Comparison of ENCODE assay signal across 8 mouse cellular contexts in the genomic region with DNA sequence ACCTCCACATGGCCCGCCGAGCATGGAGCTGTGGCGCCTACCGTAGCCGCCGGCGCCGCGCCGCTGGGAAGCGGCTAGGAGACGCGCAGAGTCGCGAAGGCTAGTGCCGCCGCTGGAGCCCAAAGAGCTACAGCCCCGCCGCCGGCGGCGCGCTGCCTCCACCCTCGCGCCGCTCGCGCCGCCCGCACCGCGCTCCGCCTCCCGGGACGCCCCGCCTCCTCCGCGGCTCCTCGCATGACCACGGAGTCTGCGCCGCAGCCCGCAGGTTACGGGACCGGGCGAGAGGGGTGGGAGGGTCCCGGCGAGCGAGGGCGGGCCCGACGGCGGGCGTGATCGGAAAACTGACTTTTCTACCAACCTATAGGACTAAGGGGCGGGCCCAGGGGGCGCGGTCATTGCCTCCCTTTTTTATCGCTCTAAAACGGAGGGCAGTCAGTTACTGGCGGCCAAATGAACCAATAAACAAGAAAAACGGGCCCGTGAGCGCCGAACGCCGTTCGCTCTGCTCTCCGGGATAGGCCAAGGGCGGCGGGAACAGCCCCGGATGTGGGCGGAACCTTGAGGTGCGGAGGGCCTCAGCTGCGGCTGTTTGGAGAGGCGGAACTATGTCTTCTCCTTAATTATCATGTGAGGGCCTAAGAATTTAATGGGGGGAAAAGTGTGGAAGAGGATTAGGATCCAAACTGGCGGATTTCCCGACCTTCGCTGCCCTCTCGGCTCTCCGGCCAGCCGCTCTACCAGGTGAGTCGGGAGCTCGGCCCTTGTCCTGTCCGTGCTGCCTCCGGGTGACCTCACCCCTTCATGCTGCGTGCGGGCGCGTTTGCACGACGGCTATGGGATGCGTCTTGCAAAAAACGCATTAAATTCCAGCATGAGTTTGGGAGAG. TPM values are rescaled to one million over a fixed set of nuclear protein-coding genes. Genes with fewer than 3 reads are reported as not detected.
DNase-seq lines count a peak whose midpoint lies in the region; ATAC-seq lines count a peak whose summit lies in the region.

A gene (minus strand): TSS at position 210 of the 886 bp plus-strand sequence.
A gene (plus strand): TSS at position 277 of the 886 bp plus-strand sequence.

- H3K27me3 ChIP-seq in hindbrain, embryonic 16.5 days (replicated peaks; ENCODE audit: control insufficient read depth, insufficient read depth, low read length) = no peaks in the 10 kb centered on the region

- H3K4me3 ChIP-seq in hindbrain, embryonic 16.5 days (ENCODE audit: low read length) = peak within 1 kb of the TSS; percentile 88
- peak within 1 kb of the TSS; percentile 78 for H3K4me3 ChIP-seq in macrophage (ENCODE audit: inconsistent target)

- DNase-seq in WW6 (ENCODE audit: low read depth, low spot score) = peak; percentile 94
- peak; percentile 97 to 98 for DNase-seq in cerebellum, postnatal 4 days (ENCODE audit: low spot score in 2 of 2)
- peak; percentile 99 for DNase-seq in gastrocnemius, adult 18-20 months (ENCODE audit: low spot score)
- DNase-seq in left cerebral cortex, adult 18-20 months (ENCODE audit: low spot score in 2 of 2) = peak; percentile 97 to 99
- peak; percentile 99 for DNase-seq in right cerebral cortex, adult 18-20 months
- DNase-seq in urinary bladder, postnatal 10 days (ENCODE audit: low spot score) = peak; percentile 90

- peaks cover 19% of the 10 kb centered on the region for H3K4me1 ChIP-seq in hindbrain, embryonic 16.5 days (ENCODE audit: control insufficient read depth, insufficient read depth, low read depth, low read length)

- ATAC-seq in hindbrain, embryonic 16.5 days = peak; percentile 99

- no peaks in the 10 kb centered on the region for H3K36me3 ChIP-seq in hindbrain, embryonic 16.5 days (ENCODE audit: control insufficient read depth, insufficient read depth, low read length)
- no peaks in the 10 kb centered on the region for H3K36me3 ChIP-seq in macrophage (ENCODE audit: inconsistent target)

- H3K9me3 ChIP-seq in hindbrain, embryonic 16.5 days (ENCODE audit: control insufficient read depth, low read length) = no peaks in the 10 kb centered on the region

- H3K4me2 ChIP-seq in hindbrain, embryonic 16.5 days (ENCODE audit: low read length) = peak within 1 kb of the TSS; percentile 86

- WGBS in hindbrain, embryonic 16.5 days = under 1% methylated on average over 85 of the region's 94 CpGs
- under 1% methylated on average over 94 of the region's 94 CpGs for WGBS in macrophage (ENCODE audit: missing documents)

- peaks cover 76% of the 10 kb centered on the region for H3K79me2 ChIP-seq in macrophage (ENCODE audit: inconsistent target)

- H3K9ac ChIP-seq in hindbrain, embryonic 16.5 days (ENCODE audit: low read depth, low read length) = peak within 1 kb of the TSS; percentile 91

- H3K27ac ChIP-seq in hindbrain, embryonic 16.5 days (ENCODE audit: low read depth, low read length) = peak within 1 kb of the TSS; percentile 97
- H3K27ac ChIP-seq in macrophage = peak within 1 kb of the TSS; percentile 73

RNA-seq across cellular contexts. Expression of the first gene that starts in this region (rescaled TPM):
- 100 to 1,000 TPM; 162 to 166 TPM for total RNA-seq in gastrocnemius, adult 18-20 months (2021)
- polyA plus RNA-seq in hindbrain, embryonic 16.5 days (2015; fragmentation: Nextera tagmentation; extraction: Ambion mirVana) = 23.9 and 27.4 TPM in 2 replicates
- 10 to 100 TPM; 16.1 to 16.5 TPM for total RNA-seq in left cerebral cortex, adult 18-20 months (2021)
- 10 to 100 TPM; 15.2 to 92.3 (median 30.3) TPM for total RNA-seq in macrophage (2018; cell fraction: chromatin; rRNA removed)
- total RNA-seq in macrophage (2018; cell fraction: cytosol; rRNA removed) = 10 to 100 TPM; 13.3 to 21.9 (median 14.9) TPM
- 10 to 100 TPM; 15.4 to 56.7 (median 31.2) TPM for total RNA-seq in macrophage (2018; cell fraction: nucleus; rRNA removed)
- polyA plus RNA-seq in macrophage (2018) = 8.7 to 13.8 TPM (median 9.2 TPM) in 3 replicates

RNA-seq across cellular contexts. Expression of the second gene that starts in this region (rescaled TPM):
- 10 to 100 TPM; 20.1 to 21.7 TPM for total RNA-seq in gastrocnemius, adult 18-20 months (2021)
- polyA plus RNA-seq in hindbrain, embryonic 16.5 days (2015; fragmentation: Nextera tagmentation; extraction: Ambion mirVana) = 64.0 and 70.5 TPM in 2 replicates
- total RNA-seq in left cerebral cortex, adult 18-20 months (2021) = 10 to 100 TPM; 23.9 to 25.9 TPM
- 10 to 100 TPM in 9 of 26 experiments, 1 to 10 TPM in 17; 2.9 to 19.7 (median 7.4) TPM for total RNA-seq in macrophage (2018; cell fraction: chromatin; rRNA removed)
- 10 to 100 TPM; 16.4 to 26.3 (median 21.3) TPM for total RNA-seq in macrophage (2018; cell fraction: cytosol; rRNA removed)
- total RNA-seq in macrophage (2018; cell fraction: nucleus; rRNA removed) = 10 to 100 TPM in 17 of 26 experiments, 1 to 10 TPM in 9; 2.1 to 33.3 (median 12.0) TPM
- polyA plus RNA-seq in macrophage (2018) = 11.2 to 27.0 TPM (median 24.9 TPM) in 3 replicates

Comparison
In these comparisons a context has a peak if more than half of its experiments do, and no peak if none do; other contexts are left out.
1. Peak in every context shown above with its lines: DNase-seq, ATAC-seq, H3K4me3 ChIP-seq and H3K27ac ChIP-seq.
2. RNA of the first gene that starts in this region (total RNA-seq): 162 to 166 TPM in gastrocnemius, adult 18-20 months; 16.1 to 16.5 TPM in left cerebral cortex, adult 18-20 months; every median in the first group is over 4 times any median in the second.